Mouse (Mus musculus) T-helper 17 cell (primary cell): Measurements from ENCODE around the gene Timm23.
"Not testable (repeated sequence)": the region's sequence is repeated elsewhere in the genome, so short reads cannot be mapped to it uniquely, and the experiment has no call there.

Experiments
- in situ Hi-C, 2 experiments: fragments of 300-600 bp; cut with MboI, MseI; formaldehyde crosslinking; loops; 1 replicate in 1 of 2; 2 replicates in 1 of 2; pipeline ENCODE4 v1.15.1; 2025; ENCODE audit warnings: high pct_unique_total_duplicates in 2 of 2

The Timm23 gene

DNA sequence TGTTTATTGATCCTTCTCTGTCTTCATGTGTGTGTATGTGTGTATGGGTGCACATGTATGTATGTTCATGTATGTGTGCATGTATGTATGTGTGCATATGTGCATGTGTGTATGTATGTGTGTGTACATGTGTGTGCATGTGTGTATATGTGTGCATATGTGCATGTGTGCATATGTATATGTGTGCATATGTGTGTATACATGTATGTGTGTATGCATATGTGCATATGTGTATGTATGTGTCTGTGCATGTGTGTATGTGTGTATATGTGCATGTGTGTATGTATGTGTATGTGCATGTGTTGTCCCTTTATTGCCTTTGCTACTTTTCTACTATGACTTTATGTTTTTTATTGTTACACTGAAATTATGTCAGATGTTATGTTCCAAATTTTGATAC is 57.0 kb downstream of the Timm23 start:
- in situ Hi-C loops: loop anchor here (5.0 to 10.0 kb wide), 2 partner anchors 1298 to 1420 kb away; no protein-coding TSS in a partner anchor

DNA sequence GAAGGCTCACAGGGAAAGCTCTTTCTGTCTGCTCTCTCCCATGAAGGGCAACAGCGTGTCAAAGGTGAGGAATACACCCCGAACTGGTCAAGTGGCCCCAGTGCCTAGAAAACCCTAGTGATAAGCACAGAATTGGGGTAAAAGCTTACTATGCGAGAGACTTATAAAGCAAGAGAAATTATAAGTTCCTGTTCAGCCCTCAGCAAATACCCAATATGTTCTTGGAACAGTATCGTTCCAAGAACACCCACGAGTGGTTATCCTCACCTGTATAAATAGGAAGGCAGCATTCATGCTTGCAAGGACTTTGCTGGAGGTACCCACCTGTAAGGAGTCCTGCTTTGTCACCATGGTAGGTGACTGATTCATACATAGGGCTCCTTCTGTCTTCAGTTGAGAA is 60.0 kb downstream of the Timm23 start, which contains the start of gene Msmb:
Gene Msmb, plus strand, starts transcription at position 301 of the 400 bp plus-strand sequence.
- in situ Hi-C loops: loop anchor here in 1 of 2 experiments (10.0 kb wide), 1 partner anchor 1417 kb away; no protein-coding TSS in a partner anchor

DNA sequence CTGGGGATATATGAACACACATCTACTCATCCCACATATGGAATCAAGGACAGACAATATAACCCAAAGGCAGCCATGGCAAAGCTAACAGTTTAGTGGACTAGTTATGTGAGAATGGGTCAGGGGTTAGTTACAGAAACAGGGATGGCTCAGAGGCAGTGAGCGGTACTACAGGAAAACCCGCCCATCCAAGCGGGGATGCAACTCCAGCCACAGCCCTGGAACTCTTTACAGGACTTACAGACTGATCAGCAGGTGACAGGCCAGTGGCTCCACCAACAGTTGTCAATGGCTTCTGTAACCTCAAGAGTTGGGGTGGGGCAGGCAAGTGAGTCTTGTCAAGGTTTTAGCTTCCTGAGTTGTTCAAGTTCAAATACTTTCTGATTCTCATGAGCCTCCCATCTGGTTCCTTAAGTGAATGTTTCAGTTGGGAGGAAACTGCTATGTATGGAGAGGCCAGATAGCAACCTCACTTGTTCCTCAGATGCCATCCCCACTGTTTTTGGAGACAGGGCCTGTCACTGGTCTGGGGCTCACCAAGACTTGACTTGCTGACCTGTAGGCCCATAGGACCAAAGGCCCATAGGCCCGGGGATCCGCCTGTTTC is 61.2 kb downstream of the Timm23 start:
- in situ Hi-C loops: loop anchor here in 1 of 2 experiments (10.0 kb wide), 1 partner anchor 1416 kb away; no protein-coding TSS in a partner anchor

DNA sequence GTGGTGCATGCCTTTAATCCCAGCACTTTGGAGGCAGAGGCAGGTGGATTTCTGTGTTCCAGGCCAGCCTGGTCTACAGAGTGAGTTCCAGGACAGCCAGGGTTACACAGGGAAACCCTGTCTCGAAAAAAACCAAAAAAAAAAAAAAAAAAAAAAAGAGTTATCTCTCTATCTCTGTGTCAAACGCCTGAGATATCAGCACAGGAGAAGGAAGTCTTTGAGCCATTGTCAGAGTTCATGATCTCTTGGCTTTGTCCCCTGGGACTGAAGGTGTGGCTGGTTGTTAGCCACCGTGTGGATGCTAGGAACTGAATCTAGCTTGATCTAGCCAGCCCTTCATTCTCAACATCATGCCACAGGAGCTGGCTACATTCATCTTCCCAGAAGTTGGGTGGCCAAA is 65.2 kb downstream of the Timm23 start:
- in situ Hi-C loops: not testable (repeated sequence)

DNA sequence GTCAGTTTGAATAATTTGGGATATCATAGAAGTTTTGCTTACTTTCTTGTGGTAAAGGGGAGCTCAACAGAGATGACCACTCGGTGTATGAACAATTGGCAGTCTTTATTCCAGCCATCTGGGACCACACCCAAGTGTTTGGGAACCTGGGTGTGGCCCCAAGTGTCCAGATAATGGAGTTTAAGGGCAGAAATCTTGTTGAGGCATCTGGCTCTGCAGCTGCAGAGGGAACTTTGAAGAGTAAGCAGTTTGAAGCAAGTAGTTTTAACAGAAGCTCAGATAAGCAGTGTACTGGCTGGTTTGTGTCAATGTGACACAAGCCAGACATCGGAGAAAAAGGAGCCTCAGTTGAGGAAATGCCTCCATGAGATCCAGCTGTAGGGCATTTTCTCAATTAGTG is 67.4 kb downstream of the Timm23 start:
- in situ Hi-C loops: no loop called here

DNA sequence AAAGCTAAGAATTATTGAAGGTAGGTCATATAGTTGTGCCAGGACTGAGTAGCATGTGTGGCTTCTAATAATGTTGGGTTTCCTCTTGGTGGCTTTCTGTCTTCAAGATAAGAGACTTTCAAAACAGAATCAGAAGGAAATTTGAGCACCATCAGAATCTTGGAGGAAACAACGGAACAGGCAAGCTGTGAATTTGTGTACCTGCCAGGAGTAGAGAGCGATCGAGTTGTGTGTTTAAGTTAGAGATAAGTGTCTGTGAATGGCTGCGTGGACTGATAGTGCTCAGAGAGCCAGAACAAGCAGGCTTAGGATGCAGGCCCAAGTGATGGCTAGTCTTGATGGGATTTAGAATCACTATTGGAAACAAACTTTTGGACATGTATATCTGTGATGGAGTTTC is 69.9 kb downstream of the Timm23 start:
- in situ Hi-C loops: no loop called here
